Mouse (Mus musculus): Measurements from ENCODE around the gene Plekha7. TPM values are rescaled to one million over a fixed set of nuclear protein-coding genes. Genes with fewer than 3 reads are reported as not detected.

Gene Plekha7
- polyA plus RNA-seq (2015; fragmentation: Nextera tagmentation; extraction: Ambion mirVana) = 6.7 and 7.9 TPM in 2 replicates

DNA sequence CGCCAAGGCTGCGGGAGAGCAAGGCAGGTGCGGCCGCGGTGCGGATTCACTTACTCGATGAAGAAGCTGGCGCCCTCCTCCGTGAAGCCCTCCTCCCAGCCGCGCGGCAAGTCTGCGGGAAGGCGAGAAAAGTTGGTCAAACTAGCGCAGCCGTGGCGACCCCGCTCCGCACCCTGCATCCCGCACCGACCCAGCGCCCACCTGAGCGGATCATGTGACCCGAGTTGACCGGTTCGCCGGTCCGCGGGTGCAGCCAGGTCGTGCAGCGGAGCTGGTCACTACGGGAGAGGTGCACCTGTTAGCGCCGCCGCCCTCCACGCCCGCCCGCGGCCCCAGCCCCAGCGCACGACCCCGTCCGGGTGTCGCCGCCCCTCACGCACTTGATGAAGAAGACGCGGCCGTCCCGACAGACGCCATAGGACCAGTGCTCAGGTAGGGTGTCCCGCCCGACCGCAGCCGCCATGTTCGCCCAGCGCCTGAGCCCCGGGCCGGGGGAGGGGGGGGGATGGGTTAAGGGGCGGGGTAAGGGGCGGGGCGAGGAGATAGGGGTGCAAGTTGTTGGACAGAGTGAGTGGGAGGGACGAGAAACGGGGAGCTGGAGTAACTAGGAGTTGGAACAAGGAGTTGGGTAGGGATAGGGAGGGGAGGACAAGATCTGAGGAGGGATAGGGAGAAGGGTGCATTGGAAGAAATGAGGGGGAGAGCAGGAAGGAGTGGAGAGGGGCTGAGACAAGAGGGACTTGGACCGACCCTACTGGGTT, at the start of gene Plekha7:
Plekha7 (minus strand) TSS at position 506 of the 761 bp plus-strand sequence.
- no peaks in the 10 kb centered on the region for H3K9me3 ChIP-seq
- peak within 1 kb of the TSS; percentile 100 for H3K4me2 ChIP-seq
- peak; percentile 77 for ATAC-seq (ENCODE audit: low read depth)
- H3K27ac ChIP-seq (replicated peaks) = peak within 1 kb of the TSS; percentile 53; the same call in 1 of the 2 replicates
- peaks cover 31% of the 10 kb centered on the region for H3K4me1 ChIP-seq (replicated peaks)
- H3K36me3 ChIP-seq = no peaks in the 10 kb centered on the region
- 1% methylated on average over 65 of the region's 65 CpGs for WGBS
- peak within 1 kb of the TSS; percentile 71 for H3K4me3 ChIP-seq
- H3K9ac ChIP-seq = peak within 1 kb of the TSS; percentile 71
- H3K27me3 ChIP-seq = peaks cover 20% of the 10 kb centered on the region

DNA sequence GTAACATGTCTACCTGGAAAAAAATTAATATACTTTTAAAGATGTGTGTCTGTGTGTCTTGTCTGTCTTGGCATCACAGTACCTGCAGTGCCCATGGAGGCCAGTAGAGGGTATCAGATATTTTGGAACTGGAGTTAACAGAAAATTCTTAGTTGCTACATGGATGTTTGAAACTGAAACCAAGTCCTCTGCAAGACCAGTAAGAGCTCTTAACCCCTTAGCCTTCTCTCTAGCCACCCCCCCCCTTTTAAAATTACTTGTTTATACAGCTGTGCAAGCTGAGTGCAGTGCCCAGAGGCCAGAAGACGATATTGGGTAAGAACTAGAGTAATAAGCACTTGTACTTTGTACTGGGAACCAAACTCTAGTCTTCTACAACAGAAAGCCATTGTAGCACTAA, 28.1 kb upstream of the Plekha7 start:
- H3K9ac ChIP-seq = no peak overlapping the region
- H3K27me3 ChIP-seq = no peaks in the 10 kb centered on the region
- no peak overlapping the region for H3K4me2 ChIP-seq
- WGBS = 76% methylated on average over 1 of the region's 1 CpGs
- no peaks in the 10 kb centered on the region for H3K9me3 ChIP-seq
- no peak for ATAC-seq (ENCODE audit: low read depth)
- H3K4me1 ChIP-seq (replicated peaks) = peaks cover 29% of the 10 kb centered on the region
- H3K27ac ChIP-seq (replicated peaks) = no peak overlapping the region
- H3K36me3 ChIP-seq = peaks cover 33% of the 10 kb centered on the region
- H3K4me3 ChIP-seq = no peak overlapping the region

DNA sequence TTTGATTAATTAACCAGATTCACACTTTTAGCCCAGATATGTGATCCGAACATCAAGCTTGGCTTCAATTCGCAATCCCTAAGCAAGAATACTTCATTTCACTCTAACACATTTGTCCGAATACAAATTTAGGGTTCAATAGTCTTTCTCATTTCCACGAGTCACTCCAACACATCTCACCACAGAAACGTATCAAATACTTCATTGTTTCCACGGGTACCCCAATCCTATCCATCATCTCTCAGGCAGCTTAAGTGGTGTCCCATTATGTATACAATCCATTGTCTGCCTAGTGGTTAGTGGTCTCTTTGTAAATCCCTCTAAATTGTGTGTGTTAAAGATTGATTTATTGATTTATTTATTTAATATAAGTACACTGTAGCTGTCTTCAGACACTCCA, 27.0 kb upstream of the Plekha7 start:
- WGBS = 64% methylated on average over 6 of the region's 6 CpGs
- ATAC-seq (ENCODE audit: low read depth) = no peak
- Histone ChIP-seq H3K9ac (peak overlapping the region; percentile 96; the same call in 1 of the 2 replicates), H3K4me2 (peak overlapping the region; percentile 76), H3K9me3 (no peaks in the 10 kb centered on the region), H3K4me3 (peak overlapping the region; percentile 78; the same call in 1 of the 2 replicates), H3K27me3 (no peaks in the 10 kb centered on the region), H3K4me1 (replicated peaks) (peaks cover 29% of the 10 kb centered on the region), H3K27ac (replicated peaks) (no peak overlapping the region), H3K36me3 (peaks cover 35% of the 10 kb centered on the region)

DNA sequence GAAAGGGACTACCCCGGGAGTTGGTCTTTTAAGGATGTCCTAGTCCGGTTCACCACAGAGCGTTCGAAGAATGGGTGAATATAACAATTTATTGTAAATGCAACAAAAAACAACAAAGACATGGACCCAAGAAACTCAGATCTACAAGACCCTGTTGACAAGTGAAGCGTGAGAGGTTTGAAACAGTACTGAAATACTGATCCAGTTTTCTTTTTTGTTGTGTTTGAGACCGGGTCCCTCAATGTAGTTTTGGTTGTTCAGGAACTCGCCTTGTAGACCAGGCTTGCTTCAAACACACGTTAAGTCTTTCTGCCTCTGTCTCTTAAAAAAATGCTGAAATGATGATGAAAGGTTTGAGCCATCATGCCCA, 26.5 kb upstream of the Plekha7 start:
- H3K4me2 ChIP-seq = peak overlapping the region; percentile 76
- H3K9me3 ChIP-seq = no peaks in the 10 kb centered on the region
- peak; percentile 1; the same call in 1 of the 2 replicates for ATAC-seq (ENCODE audit: low read depth)

DNA sequence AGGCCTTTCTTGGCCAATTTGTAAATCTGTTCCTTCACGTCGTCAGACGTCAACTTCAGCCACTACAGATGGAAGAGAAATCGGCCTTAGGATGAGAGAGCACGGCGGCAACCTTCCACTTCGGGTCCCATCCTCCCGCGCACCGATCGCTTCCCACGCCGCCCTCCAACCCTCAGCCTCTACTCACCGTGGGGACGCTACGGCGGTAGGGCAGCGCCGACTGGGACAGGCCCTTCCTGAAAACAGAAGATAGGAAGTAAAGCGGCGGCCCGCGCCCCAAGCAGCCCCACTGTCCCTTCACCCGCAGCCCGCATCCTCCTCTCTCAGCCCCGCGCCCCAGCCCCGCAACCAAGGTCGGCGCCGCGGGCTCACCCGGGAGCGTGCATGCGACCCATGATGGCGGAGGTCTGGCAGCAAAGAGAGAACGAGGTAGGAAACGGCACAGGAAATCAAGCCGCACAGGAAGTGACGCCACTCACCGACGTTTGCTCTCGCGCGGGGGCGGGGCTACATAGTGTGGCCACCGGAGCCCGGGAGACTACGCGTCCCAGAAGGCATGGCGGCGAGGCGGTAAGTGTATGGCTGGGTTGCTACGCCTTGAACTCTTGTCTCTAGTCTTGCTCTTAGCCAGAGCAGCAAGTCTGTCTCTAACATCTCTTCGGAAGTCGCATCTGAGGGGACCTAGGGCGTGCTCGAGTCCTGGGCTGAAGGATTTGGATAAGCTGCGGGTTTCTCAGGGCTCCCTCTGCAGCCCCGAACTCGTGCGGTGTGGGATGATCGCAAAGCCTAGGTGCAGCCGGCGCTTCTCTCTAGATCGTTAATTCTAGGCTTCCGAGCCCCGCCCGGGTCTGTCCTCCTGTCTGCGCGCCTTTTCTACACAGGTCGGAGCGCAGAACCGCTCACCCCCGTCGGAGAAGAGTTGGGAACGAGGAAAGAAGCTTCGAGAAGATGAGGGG, 25.8 kb upstream of the Plekha7 start, which contains the start of gene Rps13:
Rps13 (minus strand) TSS at position 483 of the 956 bp plus-strand sequence.
- no peaks in the 10 kb centered on the region for H3K27me3 ChIP-seq
- peak within 1 kb of the TSS; percentile 96 for H3K9ac ChIP-seq
- peaks cover 29% of the 10 kb centered on the region for H3K4me1 ChIP-seq (replicated peaks)
- ATAC-seq (ENCODE audit: low read depth) = peak; percentile 99
- peak within 1 kb of the TSS; percentile 89 for H3K4me2 ChIP-seq
- peaks cover 35% of the 10 kb centered on the region for H3K36me3 ChIP-seq
- H3K4me3 ChIP-seq = peak within 1 kb of the TSS; percentile 78
- WGBS = under 1% methylated on average over 76 of the region's 78 CpGs
- no peaks in the 10 kb centered on the region for H3K9me3 ChIP-seq
- H3K27ac ChIP-seq (replicated peaks) = peak within 1 kb of the TSS; percentile 90

More for the DNA sequence above, 26.5 kb upstream of the Plekha7 start:
- H3K27me3 ChIP-seq = no peaks in the 10 kb centered on the region
- H3K27ac ChIP-seq (replicated peaks) = peak overlapping the region; percentile 90
- peak overlapping the region; percentile 78 for H3K4me3 ChIP-seq
- peaks cover 35% of the 10 kb centered on the region for H3K36me3 ChIP-seq
- H3K9ac ChIP-seq = peak overlapping the region; percentile 96
- H3K4me1 ChIP-seq (replicated peaks) = peaks cover 29% of the 10 kb centered on the region
- 25% methylated on average over 8 of the region's 8 CpGs for WGBS

DNA sequence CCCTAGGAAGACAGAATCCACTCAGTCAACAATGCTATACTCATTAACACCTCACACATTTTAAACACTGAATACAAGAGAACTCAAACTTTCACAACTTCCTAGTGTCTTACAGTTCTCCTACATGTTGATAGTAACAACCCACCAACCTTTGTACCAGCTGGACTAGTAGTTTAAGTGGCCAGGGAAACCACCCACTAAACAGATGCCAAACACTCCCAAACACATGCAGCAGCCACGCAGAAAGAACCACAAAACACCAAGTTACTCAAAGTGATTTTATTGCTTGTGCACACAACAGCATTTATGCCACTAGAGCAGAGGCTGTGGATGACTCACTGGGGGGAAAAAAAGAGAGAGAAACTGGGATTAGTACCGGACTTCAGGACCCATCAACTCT, 23.1 kb upstream of the Plekha7 start:
- H3K4me1 ChIP-seq (replicated peaks) = peaks cover 29% of the 10 kb centered on the region
- no peaks in the 10 kb centered on the region for H3K27me3 ChIP-seq
- WGBS = 95% methylated on average over 2 of the region's 2 CpGs
- no peaks in the 10 kb centered on the region for H3K9me3 ChIP-seq
- peaks cover 42% of the 10 kb centered on the region for H3K36me3 ChIP-seq
- no peak for ATAC-seq (ENCODE audit: low read depth)
- H3K4me2 ChIP-seq = no peak overlapping the region
- no peak overlapping the region for H3K27ac ChIP-seq (replicated peaks)
- H3K9ac ChIP-seq = no peak overlapping the region
- H3K4me3 ChIP-seq = no peak overlapping the region

DNA sequence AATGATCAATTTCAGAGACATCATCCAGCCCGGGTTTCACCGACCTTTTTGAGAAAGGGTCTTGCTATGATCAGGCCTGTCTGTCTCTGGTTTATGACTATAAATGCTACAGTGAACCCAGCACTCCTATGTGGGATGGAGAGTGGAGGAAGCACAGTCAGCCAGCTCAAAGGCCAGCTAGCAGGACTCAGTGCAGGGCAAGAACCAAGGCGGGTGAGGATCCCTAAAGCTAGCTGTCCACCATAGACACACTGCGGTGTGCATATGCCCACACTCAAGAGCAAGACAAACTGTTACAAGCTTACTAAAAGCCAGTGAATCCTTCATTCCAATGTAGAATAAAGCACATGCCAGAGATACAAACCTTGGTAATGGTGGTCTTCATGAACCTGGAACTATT, 21.7 kb upstream of the Plekha7 start:
- Histone ChIP-seq H3K4me1 (replicated peaks) (peaks cover 26% of the 10 kb centered on the region), H3K4me3 (no peak overlapping the region), H3K36me3 (peaks cover 42% of the 10 kb centered on the region), H3K27me3 (no peaks in the 10 kb centered on the region), H3K27ac (replicated peaks) (no peak overlapping the region), H3K9ac (no peak overlapping the region), H3K9me3 (no peaks in the 10 kb centered on the region), H3K4me2 (no peak overlapping the region)
- no peak for ATAC-seq (ENCODE audit: low read depth)
- 95% methylated on average over 4 of the region's 4 CpGs for WGBS

DNA sequence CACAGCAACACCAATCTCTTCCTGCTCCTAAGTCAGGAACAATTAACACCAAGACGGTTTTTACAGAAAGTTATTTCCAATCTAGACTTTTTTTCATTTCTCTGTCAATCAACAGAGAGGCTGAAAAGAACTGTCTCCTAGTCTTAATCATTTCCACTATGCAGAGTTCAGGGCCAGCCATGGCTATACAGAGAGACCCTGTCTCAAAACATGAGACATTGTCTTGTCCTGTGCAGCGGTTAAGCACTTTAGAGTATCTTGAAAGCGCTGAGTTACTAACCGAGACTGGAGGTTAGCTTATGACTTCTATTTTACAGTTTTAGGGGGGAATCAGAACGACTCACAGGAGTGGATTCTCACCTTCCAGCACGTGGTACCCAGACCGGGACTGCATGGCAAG, 20.6 kb upstream of the Plekha7 start:
- peaks cover 20% of the 10 kb centered on the region for H3K4me1 ChIP-seq (replicated peaks)
- H3K27ac ChIP-seq (replicated peaks) = no peak overlapping the region
- 80% methylated on average over 7 of the region's 7 CpGs for WGBS
- H3K9ac ChIP-seq = no peak overlapping the region
- no peaks in the 10 kb centered on the region for H3K27me3 ChIP-seq
- ATAC-seq (ENCODE audit: low read depth) = no peak
- no peak overlapping the region for H3K4me2 ChIP-seq
- no peaks in the 10 kb centered on the region for H3K9me3 ChIP-seq
- H3K36me3 ChIP-seq = peaks cover 42% of the 10 kb centered on the region
- H3K4me3 ChIP-seq = no peak overlapping the region

DNA sequence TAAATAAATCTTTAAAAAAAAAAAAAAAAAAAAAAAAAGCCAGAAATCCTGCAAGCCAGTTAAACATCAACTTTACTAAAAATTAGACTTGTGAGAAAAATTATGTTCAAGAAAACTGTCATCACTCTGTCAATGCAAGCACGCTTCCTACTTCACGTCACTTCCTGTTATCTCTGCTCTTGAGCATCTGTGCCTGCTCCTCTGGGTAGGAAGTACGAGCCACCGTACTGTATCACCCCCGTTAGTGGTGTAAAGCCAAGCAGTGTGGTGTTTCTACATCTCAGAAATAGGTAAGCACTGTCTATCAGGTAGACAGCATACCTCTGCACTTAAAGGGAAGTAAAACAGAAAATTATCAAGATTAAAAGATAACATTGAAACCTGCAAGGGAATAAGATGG, 19.7 kb upstream of the Plekha7 start:
- no peak overlapping the region for H3K9ac ChIP-seq
- no peak for ATAC-seq (ENCODE audit: low read depth)
- H3K36me3 ChIP-seq = peaks cover 42% of the 10 kb centered on the region
- H3K4me1 ChIP-seq (replicated peaks) = peaks cover 15% of the 10 kb centered on the region
- H3K4me2 ChIP-seq = no peak overlapping the region
- H3K27me3 ChIP-seq = no peaks in the 10 kb centered on the region
- H3K27ac ChIP-seq (replicated peaks) = no peak overlapping the region
- no peaks in the 10 kb centered on the region for H3K9me3 ChIP-seq
- no peak overlapping the region for H3K4me3 ChIP-seq
- WGBS = 93% methylated on average over 5 of the region's 5 CpGs

DNA sequence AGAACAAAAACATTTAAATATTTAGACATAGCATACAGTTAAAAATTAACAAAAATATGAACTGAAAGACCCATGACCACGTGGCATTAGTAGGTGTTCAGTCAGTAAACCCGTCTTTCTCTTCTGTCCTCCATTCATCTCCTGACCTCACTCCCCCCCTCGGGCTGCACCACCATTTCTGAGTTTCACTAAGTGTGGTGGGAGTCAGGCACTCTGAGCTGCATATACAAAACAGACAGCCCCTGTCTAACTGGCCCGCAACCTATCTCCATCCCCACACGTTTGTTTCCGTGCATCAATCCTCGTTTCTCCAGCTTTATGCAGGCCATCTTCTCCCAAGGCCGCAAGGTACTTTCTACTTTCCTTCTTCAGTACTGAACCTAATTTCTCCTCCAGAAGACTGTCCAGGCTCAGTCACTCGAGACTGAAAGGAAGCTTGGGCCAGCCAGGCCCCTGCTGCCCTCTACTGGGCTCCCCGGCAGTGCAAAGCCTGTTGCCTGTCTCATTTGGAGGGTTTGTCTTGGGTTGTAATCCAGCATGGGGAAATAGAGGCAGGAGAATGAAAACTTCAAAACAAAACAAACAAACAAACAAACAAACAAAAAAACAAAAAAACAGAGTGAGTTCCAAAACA, 15.3 kb upstream of the Plekha7 start:
- Histone ChIP-seq H3K4me2 (no peak overlapping the region), H3K4me3 (no peak overlapping the region), H3K4me1 (replicated peaks) (no peaks in the 10 kb centered on the region), H3K27me3 (no peaks in the 10 kb centered on the region), H3K9me3 (no peaks in the 10 kb centered on the region), H3K9ac (no peak overlapping the region), H3K27ac (replicated peaks) (no peak overlapping the region), H3K36me3 (0 out of 2 replicates have a peak, but pooled peaks cover under 1% of the 10 kb centered on the region)
- 36% methylated on average over 10 of the region's 10 CpGs for WGBS
- no peak for ATAC-seq (ENCODE audit: low read depth)

DNA sequence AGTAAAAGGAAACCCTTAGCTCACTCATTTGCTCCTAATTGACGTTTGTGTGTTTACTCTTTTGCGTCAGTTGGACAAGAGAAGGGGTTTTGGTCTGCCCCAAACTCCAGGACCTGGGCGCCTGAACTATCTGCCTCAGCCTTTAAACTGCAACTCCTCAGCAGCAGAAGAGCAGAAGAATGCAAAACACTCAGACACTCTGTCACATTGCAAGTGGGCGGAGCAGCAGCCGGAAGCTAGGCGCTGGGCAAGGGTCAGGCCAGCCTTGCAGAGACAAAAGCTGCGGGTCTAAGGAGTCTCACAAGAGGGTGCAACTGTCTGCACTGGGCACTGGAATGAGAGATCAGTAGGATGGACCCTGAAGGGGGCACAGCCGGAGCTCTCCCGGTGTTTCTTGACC, 1.3 kb upstream of the Plekha7 start:
- WGBS = 10% methylated on average over 9 of the region's 9 CpGs
- Histone ChIP-seq H3K9ac (no peak overlapping the region), H3K9me3 (no peaks in the 10 kb centered on the region), H3K36me3 (no peaks in the 10 kb centered on the region), H3K4me3 (no peak overlapping the region), H3K27ac (replicated peaks) (no peak overlapping the region), H3K27me3 (peaks cover 20% of the 10 kb centered on the region), H3K4me2 (peak overlapping the region; percentile 21; the same call in 1 of the 2 replicates), H3K4me1 (replicated peaks) (peaks cover 31% of the 10 kb centered on the region)
- ATAC-seq (ENCODE audit: low read depth) = no peak
